Mouse (Mus musculus) CD8-positive naive resting alpha-beta T cell, adult 2 months (primary cell): ENCODE results near the gene Lbx1.

Source experiments
- DNase-seq, 2 experiments: peaks; one replicate each; pipeline ENCODE4 v3.0.0; 2022; ENCODE audit warnings: low read depth in 2 of 2, low spot score in 2 of 2

Lbx1 gene

GRCm38 (mm10) chr19:45216240-45216639 is 19.4 kb downstream of the Lbx1 start:
- DNase-seq = no peak

DNA sequence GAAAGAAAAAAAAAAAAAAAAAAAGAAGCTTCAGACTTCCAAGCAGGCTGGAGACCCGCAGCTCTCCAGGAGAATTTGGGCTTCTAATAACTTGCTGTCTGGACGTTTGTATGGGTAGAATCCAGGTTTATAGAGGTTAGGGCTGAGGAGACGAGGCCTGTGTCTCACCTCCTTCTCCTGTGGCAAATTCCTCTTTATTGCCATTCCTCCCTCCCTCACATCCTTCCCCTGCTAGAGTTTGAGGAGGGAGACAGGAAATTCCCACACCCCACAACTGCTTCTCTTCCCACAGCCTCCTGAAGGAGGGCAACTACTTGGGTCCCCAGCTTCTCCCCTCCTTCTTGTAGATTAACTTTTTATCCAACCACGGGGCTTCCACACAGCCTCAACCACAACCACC is 20.2 kb downstream of the Lbx1 start:
- DNase-seq = no peak

GRCm38 (mm10) chr19:45209776-45210422 is 25.7 kb downstream of the Lbx1 start:
- no peak for DNase-seq

DNA sequence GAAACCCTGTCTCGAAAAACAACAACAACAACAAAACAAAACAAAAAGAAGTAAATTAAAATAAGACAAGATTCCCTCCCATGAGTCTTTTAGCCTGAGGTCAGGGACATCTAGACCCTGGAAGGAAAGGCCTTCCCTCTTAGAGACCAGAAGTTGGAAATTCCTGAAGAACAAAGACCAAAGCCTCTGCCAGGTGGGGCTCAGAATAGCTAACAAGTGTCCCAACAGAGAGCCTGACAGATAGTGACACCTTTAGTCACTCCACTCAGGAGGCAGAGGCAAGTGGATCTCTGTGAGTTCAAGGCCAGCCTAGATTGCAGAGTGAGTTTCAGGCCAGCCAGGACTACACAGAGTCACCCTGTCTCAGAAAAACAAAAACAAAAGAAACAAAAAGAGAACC is 26.4 kb downstream of the Lbx1 start:
- no peak for DNase-seq

DNA sequence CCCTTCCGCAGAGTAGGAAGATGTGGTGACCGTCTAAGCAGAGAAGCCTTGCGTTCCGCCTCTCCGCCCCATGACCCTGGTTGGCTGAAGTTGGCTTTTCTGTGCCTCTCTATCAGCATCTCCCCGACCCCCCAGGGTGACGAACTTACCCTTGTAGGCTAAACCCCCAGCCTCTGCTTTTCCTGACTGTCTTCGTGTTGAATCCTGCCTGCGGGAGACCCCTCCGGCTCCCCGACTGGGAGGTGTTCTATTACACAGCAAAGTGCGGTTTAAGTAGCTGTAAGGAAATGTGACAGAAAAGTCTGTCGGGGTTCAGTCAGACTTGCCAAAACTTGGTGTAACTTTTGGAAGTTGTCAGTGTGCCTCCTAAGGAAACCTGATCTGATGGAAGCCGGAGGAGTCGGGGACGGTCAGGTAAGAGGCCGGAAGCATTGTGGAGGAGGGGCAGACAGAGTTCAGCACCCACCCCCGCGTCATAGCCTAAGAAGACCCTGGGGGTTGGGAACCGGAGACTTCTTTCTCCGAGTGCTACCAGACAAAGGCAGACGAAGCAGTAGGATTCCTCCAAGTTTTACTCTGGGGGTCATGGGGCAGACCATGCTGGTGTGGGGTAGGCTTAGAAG is 27.1 kb downstream of the Lbx1 start:
- DNase-seq = no peak

DNA sequence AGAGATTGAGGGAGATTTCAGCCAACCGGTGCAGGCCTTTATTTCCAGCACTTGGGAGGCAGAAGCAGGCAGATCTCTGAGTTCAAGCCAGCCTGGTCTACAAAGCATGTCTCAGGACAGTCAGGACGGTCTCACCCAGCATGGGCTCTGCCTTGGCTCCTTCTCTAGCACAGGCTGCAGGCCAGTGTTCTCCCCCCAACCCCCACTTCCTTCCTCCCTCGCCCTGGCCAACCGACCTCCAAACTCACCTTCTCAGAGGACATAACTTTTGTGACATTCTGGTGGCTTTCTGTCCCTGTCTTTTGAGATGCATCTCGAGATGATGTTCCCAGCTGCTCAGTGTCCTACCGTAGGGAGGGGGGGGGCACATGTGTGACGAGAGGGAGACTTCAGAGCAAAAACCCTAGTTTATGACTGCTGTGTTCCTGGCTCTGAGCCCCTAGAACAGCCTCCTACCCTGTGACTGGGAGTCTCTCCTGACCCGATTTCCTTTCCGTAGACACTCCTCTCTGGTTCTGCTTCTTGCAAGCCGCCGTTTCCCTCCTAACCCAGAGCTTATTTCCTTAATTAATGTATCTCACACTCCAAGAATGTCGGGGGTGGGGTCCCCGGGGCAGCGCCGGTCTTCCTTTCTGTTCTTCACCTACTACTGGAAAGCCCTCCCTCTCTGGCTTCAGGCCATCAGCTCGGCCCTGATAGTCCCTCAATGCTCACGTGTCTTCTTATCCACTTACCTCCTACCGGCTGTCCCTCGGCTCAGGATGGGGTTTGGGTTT is 27.8 kb downstream of the Lbx1 start:
- no peak for DNase-seq

- no peak for DNase-seq
These were observed 28.5 kb downstream of the Lbx1 start for GRCm38 (mm10) chr19:45207153-45207552.

- DNase-seq = no peak
These were observed 30.1 kb downstream of the Lbx1 start for GRCm38 (mm10) chr19:45205311-45206105.

GRCm38 (mm10) chr19:45196967-45197366 is 38.6 kb downstream of the Lbx1 start:
- DNase-seq = no peak

DNA sequence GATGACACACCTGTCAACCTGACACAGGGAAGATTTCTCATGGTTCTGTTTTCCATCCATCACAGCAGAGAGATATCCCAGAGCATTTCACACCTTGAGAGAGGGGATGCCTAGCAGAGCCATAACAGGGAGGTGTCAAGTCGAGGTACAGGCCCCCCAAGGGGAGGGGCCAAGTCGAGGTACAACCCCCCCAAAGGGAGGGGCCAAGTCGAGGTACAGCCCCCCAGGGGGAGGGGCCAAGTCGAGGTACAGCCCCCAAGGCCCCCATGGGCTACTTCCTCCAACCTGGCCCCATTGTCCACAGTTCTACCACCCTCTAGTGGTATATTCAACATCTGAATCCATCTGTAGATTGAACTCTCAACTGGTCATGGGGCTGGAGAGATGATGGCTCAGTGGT is 41.0 kb downstream of the Lbx1 start:
- no peak for DNase-seq
